Mouse (Mus musculus) ES-E14 (cell line): ENCODE data around the gene Cers6. TPM values are rescaled to one million over a fixed set of nuclear protein-coding genes. Genes with fewer than 3 reads are reported as not detected.

ENCODE experiments used
- DNase-seq: peaks from one replicate; pipeline ENCODE4 v3.0.0-alpha.2; 2013; ENCODE audit warnings: low read depth, low spot score
- H3K27ac ChIP-seq: 2 replicates; pipeline ENCODE4 v1.5.1; 2012; ENCODE audit warnings: low read depth, mild to moderate bottlenecking, low read length, moderate library complexity, mixed read lengths; ENCODE audit not compliant: poor library complexity, insufficient read depth, severe bottlenecking
- H3K36me3 ChIP-seq: 2 replicates; pipeline ENCODE4 v1.6.1; 2012; ENCODE audit warnings: mild to moderate bottlenecking, low read length, moderate library complexity, mixed read lengths; ENCODE audit not compliant: control insufficient read depth, poor library complexity, insufficient read depth, severe bottlenecking
- H3K4me1 ChIP-seq, 2 experiments: fragments of 150-350 bp in 1 of 2; sonication (generic) in 1 of 2; 2 replicates each; pipeline ENCODE4 v1.6.1; 2012; ENCODE audit warnings: low read length in 2 of 2, mild to moderate bottlenecking in 1 of 2, mixed read lengths in 1 of 2; ENCODE audit not compliant: control insufficient read depth in 2 of 2, insufficient read depth in 2 of 2, poor library complexity in 1 of 2
- H3K4me3 ChIP-seq, 2 experiments: fragments of 150-350 bp in 1 of 2; sonication (generic) in 1 of 2; 2 replicates each; pipeline ENCODE4 v1.5.1; 2012; ENCODE audit warnings: low read length in 2 of 2, low read depth in 1 of 2, mild to moderate bottlenecking in 1 of 2, mixed read lengths in 1 of 2; ENCODE audit not compliant: insufficient read depth in 1 of 2, poor library complexity in 1 of 2, severe bottlenecking in 1 of 2
- H3K9ac ChIP-seq: 2 replicates; pipeline ENCODE4 v1.6.1; 2012; ENCODE audit warnings: low read depth, mild to moderate bottlenecking, low read length, mixed read lengths; ENCODE audit not compliant: poor library complexity, insufficient read depth, severe bottlenecking
- H3K9me3 ChIP-seq: fragments of 150-350 bp; sonication (generic); 2 replicates; pipeline ENCODE4 v1.6.1; 2012; ENCODE audit warnings: low read depth, mild to moderate bottlenecking, low read length; ENCODE audit not compliant: control insufficient read depth, insufficient read depth
- CHD2 ChIP-seq: IDR thresholded peaks from 2 replicates; pipeline ENCODE4 v1.6.1; 2014; ENCODE audit warnings: mild to moderate bottlenecking, low read depth, low read length, inconsistent platforms
- HCFC1 ChIP-seq: IDR thresholded peaks from 2 replicates; pipeline ENCODE4 v1.6.1; 2012; ENCODE audit warnings: low read length, inconsistent platforms, borderline replicate concordance; ENCODE audit not compliant: insufficient read depth
- MAFK ChIP-seq: IDR thresholded peaks from 2 replicates; pipeline ENCODE4 v1.6.1; 2014; ENCODE audit warnings: mild to moderate bottlenecking, low read depth, low read length, inconsistent platforms; ENCODE audit not compliant: insufficient read depth
- ZC3H11A ChIP-seq: IDR thresholded peaks from 2 replicates; pipeline ENCODE4 v1.6.1; 2012; ENCODE audit warnings: low read depth, mild to moderate bottlenecking, inconsistent platforms, low read length, borderline replicate concordance
- ZNF384 ChIP-seq: IDR thresholded peaks from 2 replicates; pipeline ENCODE4 v1.6.1; 2012; ENCODE audit warnings: low read depth, low read length, inconsistent platforms
- in situ Hi-C, 2 experiments: fragments of 600-800 bp; cut with MboI; formaldehyde crosslinking; loops; one replicate each; pipeline ENCODE4 v1.15.1; 2025; ENCODE audit warnings: low sequenced_read_pairs in 2 of 2, inconsistent platforms in 1 of 2; ENCODE audit not compliant: unreplicated experiment in 2 of 2
- total RNA-seq: library from RNA; depleted of rRNA; stranded (reverse); fragments of 300-350 nt; gene quantifications from 2 replicates; pipeline ENCODE4 v1.2.3, GENCODE M21; 2012

Cers6 gene
- total RNA-seq, 1 experiment: 33.6 TPM

DNA sequence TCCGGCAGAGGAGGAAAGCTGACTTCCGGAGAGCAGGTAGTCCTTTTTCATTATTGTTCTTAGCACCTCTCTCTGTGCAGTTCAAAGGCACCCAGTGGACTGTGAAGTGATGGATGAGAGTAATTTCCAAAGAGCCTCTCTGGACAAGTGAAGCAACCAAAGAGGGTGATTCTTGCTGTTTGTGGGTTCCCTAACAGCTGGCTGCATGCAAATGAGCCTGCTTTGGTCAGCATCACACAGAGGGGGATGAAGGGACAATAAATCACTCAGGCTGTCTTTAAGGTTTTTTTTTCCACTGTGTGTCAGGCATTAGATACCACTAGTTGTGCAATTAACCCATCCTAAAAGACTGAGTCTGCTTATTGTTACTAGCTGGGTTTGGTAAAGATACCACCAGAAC, 258.5 kb downstream of the Cers6 start:
- Histone ChIP-seq H3K4me3 (no peak overlapping the region), H3K4me1 (no peaks in the 10 kb centered on the region), H3K9me3 (no peaks in the 10 kb centered on the region), H3K27ac (no peak overlapping the region), H3K36me3 (no peaks in the 10 kb centered on the region), H3K9ac (no peak overlapping the region)
- no peak for DNase-seq
- TF ChIP-seq ZC3H11A: no peak
- TF ChIP-seq MAFK: no peak
- no peak for TF ChIP-seq HCFC1
- TF ChIP-seq CHD2: no peak
- TF ChIP-seq ZNF384: no peak
- in situ Hi-C loops: no loop called here

DNA sequence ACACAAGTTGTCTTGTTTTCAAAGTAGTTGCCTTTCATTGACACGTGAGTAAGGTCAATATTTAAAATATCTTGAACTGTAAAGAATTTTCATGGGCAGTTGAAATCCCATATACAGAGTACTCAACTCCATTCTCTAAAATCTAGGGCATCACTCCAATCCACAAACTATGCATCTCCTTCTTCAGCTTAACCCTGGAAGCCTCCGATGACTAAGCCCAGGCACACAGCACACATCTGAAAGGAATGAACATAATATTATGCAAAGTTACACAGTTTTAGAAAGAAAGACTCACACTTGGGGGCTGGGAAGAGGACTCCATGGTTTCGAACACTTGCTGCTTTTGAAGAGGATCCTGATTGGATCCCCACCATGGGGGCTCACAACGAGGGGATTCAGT, 260.4 kb downstream of the Cers6 start:
- H3K4me3 ChIP-seq: no peak overlapping the region
- no peak overlapping the region for H3K27ac ChIP-seq
- no peaks in the 10 kb centered on the region for H3K36me3 ChIP-seq
- H3K9ac ChIP-seq: no peak overlapping the region
- H3K4me1 ChIP-seq: no peaks in the 10 kb centered on the region
- DNase-seq: no peak
- no peak for TF ChIP-seq ZNF384
- TF ChIP-seq CHD2: no peak
- TF ChIP-seq HCFC1: no peak
- no peak for TF ChIP-seq MAFK
- no peak for TF ChIP-seq ZC3H11A
- in situ Hi-C loops: no loop called here
- no peaks in the 10 kb centered on the region for H3K9me3 ChIP-seq

DNA sequence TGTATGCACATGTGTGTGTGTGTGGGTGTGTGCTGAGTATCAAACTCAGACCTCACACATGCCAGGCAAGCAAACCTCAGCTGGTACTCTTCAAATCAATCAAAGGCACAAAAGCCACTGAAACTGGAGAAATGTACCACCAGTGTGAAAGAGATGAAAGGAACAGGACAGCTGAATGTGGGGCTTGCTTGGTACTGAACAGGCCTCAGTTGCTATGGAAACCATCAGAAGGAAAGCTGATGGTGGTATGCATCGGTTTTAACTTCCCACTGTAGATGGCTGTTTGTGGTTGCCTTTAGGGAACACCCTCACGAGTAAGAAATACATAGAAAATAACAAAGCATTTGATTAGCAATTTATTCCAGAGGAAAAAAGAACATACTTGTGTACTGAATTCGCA, 264.2 kb downstream of the Cers6 start:
- Histone ChIP-seq H3K36me3 (no peaks in the 10 kb centered on the region), H3K9ac (no peak overlapping the region), H3K4me1 (0 out of 4 replicates have a peak, but pooled peaks cover 0 to 2% of the 10 kb centered on the region in 2 experiments), H3K9me3 (no peaks in the 10 kb centered on the region), H3K4me3 (no peak overlapping the region), H3K27ac (no peak overlapping the region)
- no peak for DNase-seq
- in situ Hi-C loops: no loop called here
- TF ChIP-seq HCFC1: no peak
- TF ChIP-seq CHD2: no peak
- no peak for TF ChIP-seq ZC3H11A
- no peak for TF ChIP-seq ZNF384
- TF ChIP-seq MAFK: no peak

DNA sequence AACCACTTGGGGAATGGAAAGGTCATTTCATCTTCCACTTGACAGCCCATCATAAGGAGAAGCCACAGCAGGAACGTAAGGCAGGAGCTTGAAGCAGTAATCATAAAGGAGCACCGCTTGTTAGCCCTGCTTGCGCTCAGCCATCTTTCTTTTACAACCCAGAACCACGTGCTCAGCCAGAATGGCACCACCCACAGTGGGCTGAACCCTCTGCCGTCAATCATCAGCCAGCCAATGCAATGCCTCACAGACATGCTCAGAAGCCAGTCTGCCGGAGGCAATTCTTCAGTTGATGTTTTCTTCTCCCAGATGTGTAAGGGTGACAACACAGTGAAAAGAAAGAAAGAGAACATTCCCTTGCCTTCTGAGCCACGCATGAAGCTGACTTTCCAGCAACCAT, 267.1 kb downstream of the Cers6 start:
- Histone ChIP-seq H3K9ac (no peak overlapping the region; the same call in 1 of the 2 replicates), H3K27ac (no peak overlapping the region), H3K4me3 (peak overlapping the region in 1 of 2 experiments; percentile 13; a peak in 2 of 4 replicates), H3K9me3 (no peaks in the 10 kb centered on the region), H3K4me1 (peaks cover 3 to 9% of the 10 kb centered on the region in 2 experiments; a peak in 2 of 4 replicates), H3K36me3 (no peaks in the 10 kb centered on the region)
- TF ChIP-seq ZNF384 (no peak), ZC3H11A (no peak), MAFK (no peak), CHD2 (no peak), HCFC1 (no peak)
- no peak for DNase-seq
- in situ Hi-C loops: no loop called here
